Mouse (Mus musculus) bone marrow macrophage, adult 2 months (primary cell): ENCODE data around the gene Gm21409. TPM values are rescaled to one million over a fixed set of nuclear protein-coding genes. Genes with fewer than 3 reads are reported as not detected.
"Not testable (repeated sequence)": the region's sequence is repeated elsewhere in the genome, so short reads cannot be mapped to it uniquely, and the experiment has no call there.

Source experiments
- H3K27ac ChIP-seq: 2 replicates; pipeline ENCODE4 v1.5.1; 2012; ENCODE audit warnings: low read depth, low read length; ENCODE audit not compliant: insufficient read depth
- H3K4me1 ChIP-seq: 2 replicates; pipeline ENCODE4 v1.6.1; 2012; ENCODE audit warnings: low read length; ENCODE audit not compliant: control insufficient read depth, insufficient read depth
- H3K4me3 ChIP-seq: 2 replicates; pipeline ENCODE4 v1.5.1; 2012; ENCODE audit warnings: mild to moderate bottlenecking, low read length, moderate library complexity; ENCODE audit not compliant: insufficient read depth
- polyA plus RNA-seq: library from polyadenylated mRNA; stranded (reverse); fragments of >200 nt; gene quantifications from 2 replicates; pipeline ENCODE4 v1.2.4, GENCODE M21; 2012; ENCODE audit not compliant: missing spikeins, insufficient read depth, insufficient read length

Gm21409 gene
- polyA plus RNA-seq: not detected in 2 replicates

DNA sequence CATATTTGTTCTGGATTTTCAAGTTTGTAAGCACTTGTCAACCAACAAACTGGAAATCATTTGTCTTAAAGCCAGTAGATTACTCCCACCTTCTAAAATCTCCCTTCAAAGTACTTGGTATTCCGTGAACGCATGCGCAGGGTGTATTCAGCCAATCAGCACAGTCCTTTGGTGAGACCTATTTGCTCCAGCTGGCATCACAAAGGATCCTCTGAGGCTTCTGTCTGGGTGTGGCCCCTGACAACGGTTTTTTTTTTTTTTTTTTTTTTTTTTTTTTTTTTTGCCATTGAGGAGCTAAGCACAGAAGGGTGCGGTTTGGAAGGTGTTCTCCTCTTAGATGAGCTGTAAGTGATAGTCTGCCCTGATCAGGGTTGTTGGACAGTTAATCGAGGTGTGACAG lies at the start of gene Gm21409:
Gene Gm21409 (plus strand): TSS at position 301 of the 400 bp plus-strand sequence.
- H3K27ac ChIP-seq, H3K4me3 ChIP-seq, H3K4me1 ChIP-seq: not testable (repeated sequence)

Other genes with a start within 250 kb of the Gm21409 start
- not detected in 2 replicates for gene Gm21394, start 181.8 kb upstream of the Gm21409 start, polyA plus RNA-seq